Mouse (Mus musculus): Measurements from ENCODE around the gene Car5a. TPM values are rescaled to one million over a fixed set of nuclear protein-coding genes. Genes with fewer than 3 reads are reported as not detected.
A peak's percentile ranks its signal among the peaks of the same experiment; 100 is the strongest.

The Car5a gene
- polyA plus RNA-seq, 1 experiment = not detected

GRCm38 (mm10) chr8:121875517-121875916 lies 69.2 kb downstream of the Car5a start:
- Histone ChIP-seq H3K36me3 (ENCODE audit: control insufficient read depth, insufficient read depth, low read length) (no peaks in the 10 kb centered on the region), H3K4me1 (replicated peaks; ENCODE audit: control insufficient read depth, insufficient read depth, low read length) (no peaks in the 10 kb centered on the region), H3K27ac (ENCODE audit: control insufficient read depth, insufficient read depth, low read length) (no peak overlapping the region), H3K4me3 (ENCODE audit: control insufficient read depth, insufficient read depth, low read length) (no peak overlapping the region), H3K27me3 (ENCODE audit: control insufficient read depth, insufficient read depth, low read length) (no peaks in the 10 kb centered on the region)
- TF ChIP-seq CTCF (IDR thresholded peaks at IDR 0.05; ENCODE audit: borderline replicate concordance, control insufficient read depth, extremely low read depth, insufficient read depth, low read length, poor library complexity) (no peak), POLR2A (IDR thresholded peaks at IDR 0.05; ENCODE audit: control insufficient read depth, extremely low read depth, insufficient read depth, low read length, poor library complexity) (no peak)
- no peak for DNase-seq
- 91% methylated on average over 9 of the region's 9 CpGs for WGBS

DNA sequence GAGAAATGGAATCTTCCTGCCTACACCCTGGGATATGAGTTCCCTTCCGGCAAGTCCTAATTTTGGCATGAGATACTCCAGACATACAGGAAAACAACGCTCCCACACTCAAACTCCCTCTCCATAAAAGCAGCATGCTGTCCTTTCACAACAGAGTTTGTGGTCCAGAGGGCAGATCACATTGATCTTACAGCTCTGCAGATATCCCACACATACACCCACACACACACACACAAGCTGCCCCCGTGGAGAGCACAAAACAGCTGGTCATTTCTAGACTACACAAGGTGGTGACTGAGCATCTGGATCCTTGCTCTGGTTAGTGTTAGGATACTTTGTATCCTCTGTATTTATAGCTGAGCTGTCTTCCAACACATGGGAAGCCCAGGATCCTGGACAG lies 69.7 kb downstream of the Car5a start:
- no peak for DNase-seq
- Histone ChIP-seq H3K36me3 (ENCODE audit: control insufficient read depth, insufficient read depth, low read length) (no peaks in the 10 kb centered on the region), H3K4me1 (replicated peaks; ENCODE audit: control insufficient read depth, insufficient read depth, low read length) (no peaks in the 10 kb centered on the region), H3K27me3 (ENCODE audit: control insufficient read depth, insufficient read depth, low read length) (no peaks in the 10 kb centered on the region), H3K4me3 (ENCODE audit: control insufficient read depth, insufficient read depth, low read length) (no peak overlapping the region), H3K27ac (ENCODE audit: control insufficient read depth, insufficient read depth, low read length) (no peak overlapping the region)
- TF ChIP-seq CTCF (IDR thresholded peaks at IDR 0.05; ENCODE audit: borderline replicate concordance, control insufficient read depth, extremely low read depth, insufficient read depth, low read length, poor library complexity) (no peak), POLR2A (IDR thresholded peaks at IDR 0.05; ENCODE audit: control insufficient read depth, extremely low read depth, insufficient read depth, low read length, poor library complexity) (no peak)
- WGBS = 91% methylated on average over 3 of the region's 3 CpGs

- H3K36me3 ChIP-seq (ENCODE audit: control insufficient read depth, insufficient read depth, low read length) = no peaks in the 10 kb centered on the region
- WGBS = 71% methylated on average over 9 of the region's 9 CpGs
- no peak overlapping the region for H3K4me3 ChIP-seq (ENCODE audit: control insufficient read depth, insufficient read depth, low read length)
- TF ChIP-seq CTCF (IDR thresholded peaks at IDR 0.05; ENCODE audit: borderline replicate concordance, control insufficient read depth, extremely low read depth, insufficient read depth, low read length, poor library complexity) = peak; percentile 33; the same call in 1 of the 2 replicates
- TF ChIP-seq POLR2A (IDR thresholded peaks at IDR 0.05; ENCODE audit: control insufficient read depth, extremely low read depth, insufficient read depth, low read length, poor library complexity) = no peak
- H3K4me1 ChIP-seq (replicated peaks; ENCODE audit: control insufficient read depth, insufficient read depth, low read length) = no peaks in the 10 kb centered on the region
- no peak overlapping the region for H3K27ac ChIP-seq (ENCODE audit: control insufficient read depth, insufficient read depth, low read length)
- DNase-seq = peak; percentile 18
- H3K27me3 ChIP-seq (ENCODE audit: control insufficient read depth, insufficient read depth, low read length) = no peaks in the 10 kb centered on the region
Measured at GRCm38 (mm10) chr8:121874031-121874430, 70.7 kb downstream of the Car5a start.

- Histone ChIP-seq H3K4me3 (ENCODE audit: control insufficient read depth, insufficient read depth, low read length) (no peak overlapping the region), H3K36me3 (ENCODE audit: control insufficient read depth, insufficient read depth, low read length) (no peaks in the 10 kb centered on the region), H3K27me3 (ENCODE audit: control insufficient read depth, insufficient read depth, low read length) (no peaks in the 10 kb centered on the region), H3K27ac (ENCODE audit: control insufficient read depth, insufficient read depth, low read length) (no peak overlapping the region), H3K4me1 (replicated peaks; ENCODE audit: control insufficient read depth, insufficient read depth, low read length) (no peaks in the 10 kb centered on the region)
- TF ChIP-seq CTCF (IDR thresholded peaks at IDR 0.05; ENCODE audit: borderline replicate concordance, control insufficient read depth, extremely low read depth, insufficient read depth, low read length, poor library complexity) = no peak
- TF ChIP-seq POLR2A (IDR thresholded peaks at IDR 0.05; ENCODE audit: control insufficient read depth, extremely low read depth, insufficient read depth, low read length, poor library complexity) = no peak
- WGBS = 15% methylated on average over 10 of the region's 10 CpGs
- no peak for DNase-seq
Measured at GRCm38 (mm10) chr8:121871833-121872440, 72.8 kb downstream of the Car5a start.

- TF ChIP-seq POLR2A (IDR thresholded peaks at IDR 0.05; ENCODE audit: control insufficient read depth, extremely low read depth, insufficient read depth, low read length, poor library complexity) (no peak), CTCF (IDR thresholded peaks at IDR 0.05; ENCODE audit: borderline replicate concordance, control insufficient read depth, extremely low read depth, insufficient read depth, low read length, poor library complexity) (no peak)
- DNase-seq = no peak
- no peaks in the 10 kb centered on the region for H3K27me3 ChIP-seq (ENCODE audit: control insufficient read depth, insufficient read depth, low read length)
- no peaks in the 10 kb centered on the region for H3K36me3 ChIP-seq (ENCODE audit: control insufficient read depth, insufficient read depth, low read length)
- no peak overlapping the region for H3K27ac ChIP-seq (ENCODE audit: control insufficient read depth, insufficient read depth, low read length)
- H3K4me3 ChIP-seq (ENCODE audit: control insufficient read depth, insufficient read depth, low read length) = no peak overlapping the region
- 97% methylated on average over 2 of the region's 2 CpGs for WGBS
- no peaks in the 10 kb centered on the region for H3K4me1 ChIP-seq (replicated peaks; ENCODE audit: control insufficient read depth, insufficient read depth, low read length)
Measured at GRCm38 (mm10) chr8:121870190-121870589, 74.5 kb downstream of the Car5a start.

- no peak for TF ChIP-seq POLR2A (IDR thresholded peaks at IDR 0.05; ENCODE audit: control insufficient read depth, extremely low read depth, insufficient read depth, low read length, poor library complexity)
- no peak for TF ChIP-seq CTCF (IDR thresholded peaks at IDR 0.05; ENCODE audit: borderline replicate concordance, control insufficient read depth, extremely low read depth, insufficient read depth, low read length, poor library complexity)
- WGBS = 97% methylated on average over 7 of the region's 7 CpGs
Measured at GRCm38 (mm10) chr8:121868896-121869295, 75.8 kb downstream of the Car5a start.

DNA sequence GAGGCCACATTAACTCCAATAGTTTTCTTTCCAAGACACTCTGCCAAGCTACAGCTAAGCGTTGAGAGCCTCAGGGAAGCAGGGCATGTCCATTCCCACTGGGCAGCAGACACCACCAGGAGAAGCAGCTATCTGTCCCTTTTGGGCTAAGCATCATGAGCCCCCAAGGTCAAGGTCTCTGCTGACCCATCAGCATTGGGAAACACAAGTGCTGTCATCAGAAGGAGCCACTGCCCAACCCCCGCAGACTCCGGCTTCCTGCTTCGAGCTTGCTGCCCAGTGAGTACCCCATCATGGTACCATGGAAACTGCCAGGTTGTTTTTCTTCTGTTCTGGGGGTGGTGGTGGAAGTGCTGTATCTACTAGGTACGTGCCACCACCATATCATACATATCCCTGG lies 76.5 kb downstream of the Car5a start:
- H3K36me3 ChIP-seq (ENCODE audit: control insufficient read depth, insufficient read depth, low read length) = no peaks in the 10 kb centered on the region
- no peak for DNase-seq
- WGBS = 90% methylated on average over 5 of the region's 5 CpGs
- H3K4me3 ChIP-seq (ENCODE audit: control insufficient read depth, insufficient read depth, low read length) = no peak overlapping the region
- H3K4me1 ChIP-seq (replicated peaks; ENCODE audit: control insufficient read depth, insufficient read depth, low read length) = no peaks in the 10 kb centered on the region
- no peak overlapping the region for H3K27ac ChIP-seq (ENCODE audit: control insufficient read depth, insufficient read depth, low read length)
- TF ChIP-seq POLR2A (IDR thresholded peaks at IDR 0.05; ENCODE audit: control insufficient read depth, extremely low read depth, insufficient read depth, low read length, poor library complexity) = no peak
- no peak for TF ChIP-seq CTCF (IDR thresholded peaks at IDR 0.05; ENCODE audit: borderline replicate concordance, control insufficient read depth, extremely low read depth, insufficient read depth, low read length, poor library complexity)
- no peaks in the 10 kb centered on the region for H3K27me3 ChIP-seq (ENCODE audit: control insufficient read depth, insufficient read depth, low read length)

More at GRCm38 (mm10) chr8:121868896-121869295, 75.8 kb downstream of the Car5a start:
- no peak for DNase-seq
- Histone ChIP-seq H3K27me3 (ENCODE audit: control insufficient read depth, insufficient read depth, low read length) (no peaks in the 10 kb centered on the region), H3K4me3 (ENCODE audit: control insufficient read depth, insufficient read depth, low read length) (no peak overlapping the region), H3K36me3 (ENCODE audit: control insufficient read depth, insufficient read depth, low read length) (no peaks in the 10 kb centered on the region), H3K4me1 (replicated peaks; ENCODE audit: control insufficient read depth, insufficient read depth, low read length) (no peaks in the 10 kb centered on the region), H3K27ac (ENCODE audit: control insufficient read depth, insufficient read depth, low read length) (no peak overlapping the region)

Other genes with a start within 250 kb of the Car5a start
- gene Jph3, start 215.3 kb downstream of the Car5a start, polyA plus RNA-seq (2012; rRNA removed) = 0.07 TPM in 1 of 2 replicates, not detected in the other
- 29.9 and 34.8 TPM in 2 replicates for gene Klhdc4, start 115.3 kb downstream of the Car5a start, polyA plus RNA-seq (2012; rRNA removed)
- gene Slc7a5, start 37.2 kb downstream of the Car5a start, polyA plus RNA-seq (2012; rRNA removed) = 45.9 and 66.8 TPM in 2 replicates
- gene Banp, start 4.8 kb upstream of the Car5a start, polyA plus RNA-seq (2012; rRNA removed) = 151 and 153 TPM in 2 replicates